Mouse (Mus musculus): ENCODE results near the gene Dnaic2.

The Dnaic2 gene

GRCm38 (mm10) chr11:114797176-114797575 lies 70.0 kb downstream of the Dnaic2 start:
- in situ Hi-C loops (cut with MboI): loop anchor here (10.0 kb wide), 1 partner anchor 122 kb away; the partner anchor contains the start of gene Ttyh2

DNA sequence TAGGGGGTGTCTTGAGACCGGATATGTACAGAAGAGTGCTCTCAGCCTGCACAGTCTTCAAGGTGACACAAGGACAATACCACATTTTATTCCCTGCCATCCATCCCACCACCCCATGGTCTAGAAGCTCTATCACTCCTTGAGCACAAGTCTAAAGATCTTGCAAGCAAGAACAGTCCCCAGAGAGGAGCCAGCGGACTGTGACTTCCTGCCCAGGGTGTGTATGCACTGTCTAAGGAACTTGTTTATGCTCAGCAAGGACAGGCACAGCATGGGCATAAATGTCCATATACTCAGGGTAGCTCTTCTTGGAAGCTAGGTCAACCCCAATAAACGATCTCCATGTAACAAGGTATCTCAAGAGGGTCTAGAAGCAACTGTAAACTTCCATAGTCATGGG lies 70.8 kb downstream of the Dnaic2 start:
- in situ Hi-C loops (cut with MboI): loop anchor here (10.0 kb wide), 1 partner anchor 123 kb away; the partner anchor contains the start of gene Ttyh2

DNA sequence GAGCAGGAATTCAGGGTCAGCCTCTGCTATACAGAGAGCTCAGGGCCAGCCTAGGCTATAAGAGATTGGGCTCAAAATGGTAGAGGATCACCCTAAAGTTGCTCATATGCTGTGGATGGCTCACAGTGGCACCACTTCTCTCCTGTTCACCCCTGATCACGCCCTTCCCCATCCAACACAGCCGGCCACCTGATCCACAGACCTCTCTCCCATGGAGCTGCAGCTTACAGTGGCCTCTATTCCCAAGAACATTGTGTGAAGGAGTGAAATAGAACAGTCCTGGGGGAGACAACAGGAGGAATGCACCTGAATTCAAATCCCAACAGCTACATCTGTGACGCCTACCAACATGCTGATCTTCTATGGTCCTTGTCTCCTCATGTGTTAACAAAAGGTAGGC lies 71.4 kb downstream of the Dnaic2 start, which contains the start of gene Gpr142:
TSS of gene Gpr142 (plus strand) at position 301 of the 400 bp plus-strand sequence.
- in situ Hi-C loops (cut with MboI): loop anchor here (10.0 kb wide), 1 partner anchor 124 kb away; the partner anchor contains the start of gene Ttyh2

DNA sequence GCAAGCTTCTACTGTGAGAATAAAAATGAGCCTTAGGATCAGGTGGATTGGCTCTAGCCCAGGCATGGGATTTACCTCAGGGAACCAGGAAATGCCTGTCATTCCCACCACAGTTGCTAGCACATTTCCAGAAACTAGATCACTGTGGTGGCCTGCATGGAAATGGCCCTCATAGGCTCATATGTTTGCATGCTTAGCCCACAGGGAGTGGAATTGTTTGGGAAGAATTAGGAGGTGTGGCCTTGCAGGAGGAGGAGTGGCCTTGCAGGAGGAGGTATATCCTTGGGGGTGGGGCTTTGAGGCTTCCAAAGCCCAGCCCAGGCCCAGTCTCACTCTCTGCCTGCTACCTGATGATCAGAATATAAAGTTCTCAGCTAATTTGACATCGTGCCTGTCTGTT lies 74.7 kb downstream of the Dnaic2 start:
- in situ Hi-C loops (cut with MboI): no loop called here

DNA sequence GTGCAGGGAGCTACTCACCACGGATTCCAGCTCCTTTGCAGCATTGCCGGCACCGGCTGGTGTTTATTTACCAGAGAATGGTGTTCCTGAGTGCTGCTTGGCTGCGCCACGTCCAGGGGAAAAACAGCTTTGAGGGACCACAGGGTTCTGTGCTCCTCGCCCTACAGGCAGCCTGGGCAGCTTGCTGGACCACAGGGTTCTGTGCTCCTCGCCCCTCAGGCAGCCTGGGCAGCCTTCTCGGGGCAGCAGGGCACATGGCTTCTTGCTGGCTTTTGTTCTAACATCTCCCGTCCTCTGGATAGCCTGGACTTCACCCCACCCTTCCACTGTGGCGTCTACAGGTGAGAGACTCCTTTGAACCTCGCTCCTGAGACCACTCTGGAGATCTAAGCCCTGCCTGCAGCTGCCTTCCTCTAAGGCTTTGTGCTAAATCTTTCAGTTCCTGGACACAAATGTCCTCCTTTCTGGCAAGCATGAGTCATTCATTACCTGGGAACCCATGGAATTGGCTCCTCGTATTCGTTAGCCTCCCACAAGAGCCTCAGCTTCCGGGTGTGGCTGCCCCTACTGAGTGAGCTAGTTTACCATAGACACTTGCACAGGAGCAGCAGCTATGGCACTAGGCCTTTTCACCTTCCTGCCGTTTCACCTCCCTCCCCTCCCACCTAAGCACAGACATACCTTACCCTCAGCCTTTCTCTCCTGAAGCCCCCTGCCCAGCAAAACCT lies 75.5 kb downstream of the Dnaic2 start:
- in situ Hi-C loops (cut with MboI): no loop called here

GRCm38 (mm10) chr11:114803990-114804389 lies 76.8 kb downstream of the Dnaic2 start:
- in situ Hi-C loops (cut with MboI): no loop called here

DNA sequence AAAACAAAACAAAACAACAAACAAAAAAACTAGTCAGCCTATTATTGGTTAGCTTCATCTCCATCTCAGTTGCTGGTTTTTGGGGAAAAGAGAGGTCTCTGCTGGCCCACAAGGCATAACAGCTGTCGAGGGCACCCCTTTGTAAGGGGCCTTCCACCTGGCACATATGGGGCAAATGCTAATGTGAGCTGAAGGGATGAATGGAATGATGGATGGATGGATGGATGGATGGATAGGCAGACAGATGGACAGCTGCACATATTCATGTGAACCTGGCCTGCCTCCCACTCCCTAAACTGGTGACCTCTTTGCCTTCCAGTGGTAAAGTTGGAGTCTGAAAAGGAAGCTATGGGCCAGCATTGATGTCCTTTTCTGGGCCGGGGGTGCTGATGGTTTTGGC lies 79.8 kb downstream of the Dnaic2 start:
- in situ Hi-C loops (cut with MboI): no loop called here

All from mature B cell (primary cell).